In the genomic region with DNA sequence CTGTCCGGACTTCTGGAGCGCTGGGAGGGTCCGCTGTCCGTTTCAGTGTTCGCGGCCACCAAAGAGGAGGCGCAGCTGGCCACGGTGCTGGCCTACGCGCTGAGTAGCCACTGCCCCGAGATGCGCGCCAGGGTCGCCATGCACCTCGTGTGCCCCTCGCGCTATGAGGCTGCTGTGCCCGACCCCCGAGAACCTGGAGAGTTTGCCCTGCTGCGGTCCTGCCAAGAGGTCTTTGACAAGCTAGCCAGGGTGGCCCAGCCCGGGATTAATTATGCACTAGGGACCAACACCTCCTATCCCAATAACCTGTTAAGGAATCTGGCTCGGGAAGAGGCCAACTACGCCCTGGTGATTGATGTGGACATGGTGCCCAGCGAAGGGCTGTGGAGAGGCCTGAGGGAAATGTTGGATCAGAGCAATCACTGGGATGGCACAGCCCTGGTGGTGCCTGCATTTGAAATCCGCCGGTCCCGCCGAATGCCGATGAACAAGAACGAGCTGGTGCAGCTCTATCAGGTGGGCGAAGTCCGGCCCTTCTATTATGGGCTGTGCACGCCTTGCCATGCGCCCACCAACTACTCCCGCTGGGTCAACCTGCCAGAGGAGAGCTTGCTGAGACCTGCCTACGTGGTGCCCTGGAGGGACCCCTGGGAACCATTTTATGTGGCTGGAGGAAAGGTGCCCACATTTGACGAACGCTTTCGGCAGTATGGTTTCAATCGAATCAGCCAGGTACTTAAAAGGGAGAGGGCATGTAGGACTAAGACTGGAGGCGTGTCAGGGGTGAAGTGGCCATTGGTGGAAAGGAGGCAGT, we compare ENCODE assay signal across 8 mouse cellular contexts. TPM values are rescaled to one million over a fixed set of nuclear protein-coding genes. Genes with fewer than 3 reads are reported as not detected.
DNase-seq lines count a peak whose midpoint lies in the region; ATAC-seq lines count a peak whose summit lies in the region.

No protein-coding gene starts in this region.

- peak overlapping the region; percentile 97 for H3K4me2 ChIP-seq in forebrain, embryonic 15.5 days (replicated peaks)
- peak overlapping the region; percentile 98 for H3K4me2 ChIP-seq in neural tube, embryonic 14.5 days (ENCODE audit: low read depth, low read length)

- no peaks in the 10 kb centered on the region for H3K27me3 ChIP-seq in forebrain, embryonic 15.5 days
- H3K27me3 ChIP-seq in neural tube, embryonic 14.5 days (ENCODE audit: control insufficient read depth, insufficient read depth, low read length): no peaks in the 10 kb centered on the region

- 0 out of 2 replicates have a peak, but pooled peaks have one; percentile 2 for ATAC-seq in forebrain, embryonic 15.5 days (replicated peaks)
- ATAC-seq in neural tube, embryonic 14.5 days (ENCODE audit: low read depth): peak; percentile 15; the same call in 1 of the 2 replicates

- peak; percentile 41 to 46 for DNase-seq in left cerebral cortex, postnatal 36 days (ENCODE audit: low spot score in 2 of 2)
- DNase-seq in left cerebral cortex, postnatal 14 days (ENCODE audit: low spot score in 2 of 2): no peak
- peak; percentile 35 to 58 for DNase-seq in kidney, postnatal 25 days
- DNase-seq in frontal cortex, postnatal 25 days (ENCODE audit: low spot score in 2 of 2): no peak
- DNase-seq in spleen, postnatal 14 days (ENCODE audit: low spot score in 2 of 2): no peak

- no peaks in the 10 kb centered on the region for H3K9me3 ChIP-seq in forebrain, embryonic 15.5 days
- H3K9me3 ChIP-seq in neural tube, embryonic 14.5 days (ENCODE audit: control insufficient read depth, low read length): no peaks in the 10 kb centered on the region

- no peak overlapping the region for H3K27ac ChIP-seq in brown adipose tissue, adult 24 weeks (replicated peaks; ENCODE audit: low read depth, low read length)
- H3K27ac ChIP-seq in forebrain, embryonic 15.5 days (replicated peaks): peak overlapping the region; percentile 88
- H3K27ac ChIP-seq in neural tube, embryonic 14.5 days (ENCODE audit: low read depth, low read length): peak overlapping the region; percentile 87

- intact Hi-C loops in left cerebral cortex, postnatal 36 days (cut with DNase I): no loop called here
- intact Hi-C loops in left cerebral cortex, postnatal 14 days (cut with DNase I): no loop called here

- peaks cover 8% of the 10 kb centered on the region for H3K4me1 ChIP-seq in brown adipose tissue, adult 24 weeks (ENCODE audit: control insufficient read depth, insufficient read depth, insufficient read length, low read length)
- H3K4me1 ChIP-seq in forebrain, embryonic 15.5 days: peaks cover 42% of the 10 kb centered on the region
- peaks cover 24% of the 10 kb centered on the region for H3K4me1 ChIP-seq in neural tube, embryonic 14.5 days (ENCODE audit: control insufficient read depth, insufficient read depth, low read length)

- 7% methylated on average over 41 of the region's 41 CpGs for WGBS in forebrain, embryonic 15.5 days
- 12% methylated on average over 41 of the region's 41 CpGs for WGBS in neural tube, embryonic 14.5 days

- peaks cover 13% of the 10 kb centered on the region for H3K36me3 ChIP-seq in forebrain, embryonic 15.5 days
- H3K36me3 ChIP-seq in neural tube, embryonic 14.5 days (ENCODE audit: control insufficient read depth, insufficient read depth, low read length): peaks cover 7% of the 10 kb centered on the region; the same call in 1 of the 2 replicates

- peak overlapping the region; percentile 97 for H3K9ac ChIP-seq in forebrain, embryonic 15.5 days (replicated peaks)
- peak overlapping the region; percentile 89 for H3K9ac ChIP-seq in neural tube, embryonic 14.5 days (replicated peaks; ENCODE audit: low read depth, low read length)

- H3K4me3 ChIP-seq in brown adipose tissue, adult 24 weeks (ENCODE audit: insufficient read depth, low read depth, low read length): peak overlapping the region; percentile 73
- peak overlapping the region; percentile 74 for H3K4me3 ChIP-seq in forebrain, embryonic 15.5 days
- H3K4me3 ChIP-seq in neural tube, embryonic 14.5 days (ENCODE audit: low read depth, low read length): peak overlapping the region; percentile 86

RNA-seq across cellular contexts. Expression of gene AC124502.3, which starts 0.8 kb away (rescaled TPM):
- 1 to 10 TPM; 4.6 to 6.1 TPM for total RNA-seq in left cerebral cortex, postnatal 36 days (2021)
- total RNA-seq in left cerebral cortex, postnatal 14 days (2021): 1 to 10 TPM; 4.8 to 6.2 TPM
- polyA plus RNA-seq in brown adipose tissue, adult 24 weeks (2012; ENCODE audit: insufficient read depth, insufficient read length, missing spikeins): 2.0 and 3.8 TPM in 2 replicates
- polyA plus RNA-seq in forebrain, embryonic 15.5 days (2015; fragmentation: Nextera tagmentation; extraction: Ambion mirVana): 3.3 and 4.0 TPM in 2 replicates
- polyA plus RNA-seq in neural tube, embryonic 14.5 days (2014; fragmentation: Nextera tagmentation; extraction: Ambion mirVana): 2.1 and 3.0 TPM in 2 replicates

RNA-seq across cellular contexts. Expression of gene B4gat1, which starts 0.9 kb away (rescaled TPM):
- total RNA-seq in left cerebral cortex, postnatal 36 days (2021): 100 to 1,000 TPM; 118 to 135 TPM
- 100 to 1,000 TPM; 148 to 151 TPM for total RNA-seq in left cerebral cortex, postnatal 14 days (2021)
- 9.3 and 10.3 TPM in 2 replicates for polyA plus RNA-seq in brown adipose tissue, adult 24 weeks (2012; ENCODE audit: insufficient read depth, insufficient read length, missing spikeins)
- polyA plus RNA-seq in forebrain, embryonic 15.5 days (2015; fragmentation: Nextera tagmentation; extraction: Ambion mirVana): 51.3 and 54.4 TPM in 2 replicates
- polyA plus RNA-seq in neural tube, embryonic 14.5 days (2014; fragmentation: Nextera tagmentation; extraction: Ambion mirVana): 92.5 and 108 TPM in 2 replicates

RNA-seq across cellular contexts. Expression of gene Brms1, which starts 1.6 kb away (rescaled TPM):
- 10 to 100 TPM; 22.7 to 25.6 TPM for total RNA-seq in left cerebral cortex, postnatal 36 days (2021)
- total RNA-seq in left cerebral cortex, postnatal 14 days (2021): 10 to 100 TPM; 14.7 to 15.1 TPM
- 9.8 and 15.1 TPM in 2 replicates for polyA plus RNA-seq in brown adipose tissue, adult 24 weeks (2012; ENCODE audit: insufficient read depth, insufficient read length, missing spikeins)
- 52.8 and 55.5 TPM in 2 replicates for polyA plus RNA-seq in forebrain, embryonic 15.5 days (2015; fragmentation: Nextera tagmentation; extraction: Ambion mirVana)
- polyA plus RNA-seq in neural tube, embryonic 14.5 days (2014; fragmentation: Nextera tagmentation; extraction: Ambion mirVana): 21.4 and 34.1 TPM in 2 replicates

RNA-seq across cellular contexts. Expression of gene Rin1, which starts 10.8 kb away (rescaled TPM):
- total RNA-seq in left cerebral cortex, postnatal 36 days (2021): 10 to 100 TPM; 70.3 to 88.1 TPM
- total RNA-seq in left cerebral cortex, postnatal 14 days (2021): 10 to 100 TPM; 59.6 to 66.7 TPM
- polyA plus RNA-seq in brown adipose tissue, adult 24 weeks (2012; ENCODE audit: insufficient read depth, insufficient read length, missing spikeins): not detected in 2 replicates
- 0.97 and 2.0 TPM in 2 replicates for polyA plus RNA-seq in forebrain, embryonic 15.5 days (2015; fragmentation: Nextera tagmentation; extraction: Ambion mirVana)
- 0.62 and 0.86 TPM in 2 replicates for polyA plus RNA-seq in neural tube, embryonic 14.5 days (2014; fragmentation: Nextera tagmentation; extraction: Ambion mirVana)

RNA-seq across cellular contexts. Expression of gene Slc29a2, which starts 15.8 kb away (rescaled TPM):
- total RNA-seq in left cerebral cortex, postnatal 36 days (2021): 10 to 100 TPM; 15.0 to 17.2 TPM
- 10 to 100 TPM; 17.2 to 21.6 TPM for total RNA-seq in left cerebral cortex, postnatal 14 days (2021)
- polyA plus RNA-seq in brown adipose tissue, adult 24 weeks (2012; ENCODE audit: insufficient read depth, insufficient read length, missing spikeins): 0.71 and 1.9 TPM in 2 replicates
- polyA plus RNA-seq in forebrain, embryonic 15.5 days (2015; fragmentation: Nextera tagmentation; extraction: Ambion mirVana): 10.1 and 10.4 TPM in 2 replicates
- 11.5 and 12.2 TPM in 2 replicates for polyA plus RNA-seq in neural tube, embryonic 14.5 days (2014; fragmentation: Nextera tagmentation; extraction: Ambion mirVana)

Comparison
In these comparisons a context has a peak if more than half of its experiments do, and no peak if none do; other contexts are left out.
1. DNase-seq: peak in left cerebral cortex, postnatal 36 days (2 of 2) and kidney, postnatal 25 days (2 of 2); none in left cerebral cortex, postnatal 14 days (0 of 2), frontal cortex, postnatal 25 days (0 of 2) and spleen, postnatal 14 days (0 of 2).
2. Peak in every context shown above with its lines, with median percentiles within 50 percentile points of each other: H3K4me3 ChIP-seq.